Mouse (Mus musculus): Measurements from ENCODE around the gene Igsf9b. TPM values are rescaled to one million over a fixed set of nuclear protein-coding genes. Genes with fewer than 3 reads are reported as not detected.

The Igsf9b gene
- polyA plus RNA-seq, 1 experiment from 2014 or later = 1.9 TPM

DNA sequence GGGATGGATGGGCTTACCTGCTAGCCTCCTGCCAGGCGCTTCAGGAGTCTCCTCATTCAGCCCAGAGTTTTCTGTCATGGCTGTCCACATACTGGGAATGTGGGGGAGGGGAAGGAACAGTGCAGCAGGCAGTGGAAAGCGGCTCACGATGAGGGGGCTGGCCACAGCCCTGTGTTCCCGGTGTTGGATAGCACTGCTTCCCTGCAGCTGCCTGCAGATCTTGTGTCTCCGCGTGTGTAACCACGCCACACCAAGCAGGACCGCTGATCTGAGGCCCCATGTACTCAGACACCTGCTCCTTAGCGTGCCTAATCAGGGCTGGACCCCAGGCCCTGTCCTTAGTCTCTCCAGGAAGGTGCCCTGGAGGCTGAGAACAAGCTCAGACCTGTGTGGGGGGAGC, 35.9 kb downstream of the Igsf9b start:
- no peaks in the 10 kb centered on the region for H3K36me3 ChIP-seq (ENCODE audit: control insufficient read depth, insufficient read depth, low read length)
- H3K4me1 ChIP-seq (ENCODE audit: control insufficient read depth, insufficient read depth, low read length) = no peaks in the 10 kb centered on the region
- no peak overlapping the region for H3K9ac ChIP-seq (ENCODE audit: low read depth, low read length)
- no peak overlapping the region for H3K4me2 ChIP-seq (replicated peaks; ENCODE audit: low read depth, low read length)
- H3K27ac ChIP-seq (ENCODE audit: low read depth, low read length) = no peak overlapping the region
- H3K4me3 ChIP-seq (ENCODE audit: low read length) = no peak overlapping the region
- ATAC-seq (ENCODE audit: low FRiP score, low TSS enrichment) = peak; percentile 48; the same call in 1 of the 2 replicates
- H3K9me3 ChIP-seq (ENCODE audit: control insufficient read depth, low read length) = 0 out of 2 replicates have a peak, but pooled peaks cover 3% of the 10 kb centered on the region
- H3K27me3 ChIP-seq (ENCODE audit: control insufficient read depth, insufficient read depth, low read length) = no peaks in the 10 kb centered on the region
- 55% methylated on average over 9 of the region's 9 CpGs for WGBS

GRCm38 (mm10) chr9:27336962-27337636, 38.1 kb downstream of the Igsf9b start:
- Histone ChIP-seq H3K27ac (ENCODE audit: low read depth, low read length) (no peak overlapping the region), H3K27me3 (ENCODE audit: control insufficient read depth, insufficient read depth, low read length) (no peaks in the 10 kb centered on the region), H3K4me1 (ENCODE audit: control insufficient read depth, insufficient read depth, low read length) (no peaks in the 10 kb centered on the region), H3K4me3 (ENCODE audit: low read length) (no peak overlapping the region), H3K9me3 (ENCODE audit: control insufficient read depth, low read length) (0 out of 2 replicates have a peak, but pooled peaks cover 3% of the 10 kb centered on the region), H3K4me2 (replicated peaks; ENCODE audit: low read depth, low read length) (no peak overlapping the region), H3K36me3 (ENCODE audit: control insufficient read depth, insufficient read depth, low read length) (no peaks in the 10 kb centered on the region), H3K9ac (ENCODE audit: low read depth, low read length) (no peak overlapping the region)
- no peak for ATAC-seq (ENCODE audit: low FRiP score, low TSS enrichment)
- 85% methylated on average over 4 of the region's 4 CpGs for WGBS

DNA sequence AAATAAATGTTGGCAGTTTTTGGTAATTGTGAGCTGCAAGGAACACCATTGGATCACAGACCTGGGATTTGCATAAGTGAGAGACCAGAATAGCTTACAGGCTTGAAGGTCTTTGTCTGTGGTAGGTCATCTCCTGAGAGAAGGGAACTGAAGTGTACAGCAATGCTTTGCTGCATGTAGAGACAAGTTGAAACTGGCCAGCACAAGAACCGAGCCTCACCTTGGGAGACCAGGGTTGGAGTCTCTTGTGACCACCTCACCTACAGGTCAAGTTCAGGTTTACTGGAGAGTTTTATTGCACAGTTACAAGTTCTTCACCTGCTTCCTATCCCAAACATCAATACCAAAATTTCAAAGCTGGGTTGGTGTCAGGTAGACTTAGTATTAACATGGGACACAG, 40.2 kb downstream of the Igsf9b start:
- no peak for ATAC-seq (ENCODE audit: low FRiP score, low TSS enrichment)

DNA sequence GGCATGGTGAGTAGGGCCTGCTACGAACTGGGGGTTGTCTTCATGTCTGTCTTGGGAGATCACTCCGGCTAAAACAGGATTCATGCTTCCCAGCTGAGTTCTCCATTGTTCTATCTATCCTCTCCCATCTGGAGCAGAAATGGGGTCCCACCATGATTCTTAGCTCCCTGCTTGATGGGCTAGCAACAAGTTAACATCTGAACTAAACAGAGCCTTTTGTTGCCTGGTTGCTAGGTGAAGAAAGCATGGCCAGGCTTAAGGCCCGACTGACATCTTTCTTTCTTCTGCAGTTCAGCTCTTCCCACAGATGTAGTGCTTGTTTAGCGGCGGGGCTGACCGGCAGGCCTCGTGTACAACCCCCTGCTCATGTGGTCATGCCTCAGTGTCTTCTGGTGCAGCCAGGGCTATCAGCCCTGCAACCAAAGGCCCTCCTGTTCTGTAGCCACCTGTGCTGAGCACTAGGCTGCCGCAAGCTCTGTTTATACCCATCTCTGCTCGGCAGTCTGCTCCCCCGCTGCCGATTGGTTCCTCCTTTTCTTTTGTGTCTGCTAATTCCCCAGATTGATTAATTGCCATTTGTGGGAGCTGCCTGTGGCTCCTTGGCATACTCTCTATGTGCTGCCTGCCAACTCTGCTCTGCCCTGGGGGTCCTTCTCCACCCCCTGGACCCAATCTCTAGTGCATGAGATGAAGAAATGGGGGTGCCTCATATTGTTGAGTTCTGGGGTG, 47.7 kb downstream of the Igsf9b start:
- Histone ChIP-seq H3K27me3 (ENCODE audit: control insufficient read depth, insufficient read depth, low read length) (no peaks in the 10 kb centered on the region), H3K27ac (ENCODE audit: low read depth, low read length) (no peak overlapping the region), H3K9ac (ENCODE audit: low read depth, low read length) (no peak overlapping the region), H3K4me1 (ENCODE audit: control insufficient read depth, insufficient read depth, low read length) (no peaks in the 10 kb centered on the region), H3K36me3 (ENCODE audit: control insufficient read depth, insufficient read depth, low read length) (no peaks in the 10 kb centered on the region), H3K9me3 (ENCODE audit: control insufficient read depth, low read length) (no peaks in the 10 kb centered on the region), H3K4me3 (ENCODE audit: low read length) (no peak overlapping the region), H3K4me2 (replicated peaks; ENCODE audit: low read depth, low read length) (no peak overlapping the region)
- WGBS = 49% methylated on average over 11 of the region's 11 CpGs
- ATAC-seq (ENCODE audit: low FRiP score, low TSS enrichment) = no peak

More for the DNA sequence above, 40.2 kb downstream of the Igsf9b start:
- no peaks in the 10 kb centered on the region for H3K4me1 ChIP-seq (ENCODE audit: control insufficient read depth, insufficient read depth, low read length)
- H3K9me3 ChIP-seq (ENCODE audit: control insufficient read depth, low read length) = no peaks in the 10 kb centered on the region
- H3K4me2 ChIP-seq (replicated peaks; ENCODE audit: low read depth, low read length) = no peak overlapping the region
- H3K9ac ChIP-seq (ENCODE audit: low read depth, low read length) = no peak overlapping the region
- no peaks in the 10 kb centered on the region for H3K36me3 ChIP-seq (ENCODE audit: control insufficient read depth, insufficient read depth, low read length)
- H3K27me3 ChIP-seq (ENCODE audit: control insufficient read depth, insufficient read depth, low read length) = no peaks in the 10 kb centered on the region
- no peak overlapping the region for H3K27ac ChIP-seq (ENCODE audit: low read depth, low read length)
- H3K4me3 ChIP-seq (ENCODE audit: low read length) = no peak overlapping the region
- WGBS = 71% methylated on average over 1 of the region's 1 CpGs

DNA sequence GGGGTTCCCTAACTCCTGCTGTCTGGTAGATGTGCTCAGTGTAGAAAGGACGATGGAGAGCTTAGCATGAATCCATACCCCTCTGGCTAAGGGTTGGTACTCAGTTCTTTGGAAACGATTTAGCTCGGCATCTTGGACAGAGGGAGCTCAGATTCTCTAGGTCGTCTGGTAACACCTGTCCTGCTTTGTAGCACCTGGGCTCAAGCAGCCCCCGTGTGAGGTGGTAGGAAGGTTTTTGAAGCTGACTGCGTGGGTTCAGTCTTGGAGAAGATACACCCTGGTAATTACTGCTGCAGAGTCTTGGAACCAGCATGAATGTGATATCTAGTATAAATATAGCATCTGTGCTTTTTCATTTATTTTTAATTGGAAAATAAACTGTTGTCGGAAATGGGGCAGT, 54.1 kb downstream of the Igsf9b start:
- Histone ChIP-seq H3K36me3 (ENCODE audit: control insufficient read depth, insufficient read depth, low read length) (no peaks in the 10 kb centered on the region), H3K9ac (ENCODE audit: low read depth, low read length) (no peak overlapping the region), H3K27ac (ENCODE audit: low read depth, low read length) (no peak overlapping the region), H3K4me1 (ENCODE audit: control insufficient read depth, insufficient read depth, low read length) (no peaks in the 10 kb centered on the region), H3K4me2 (replicated peaks; ENCODE audit: low read depth, low read length) (no peak overlapping the region), H3K27me3 (ENCODE audit: control insufficient read depth, insufficient read depth, low read length) (no peaks in the 10 kb centered on the region), H3K4me3 (ENCODE audit: low read length) (no peak overlapping the region), H3K9me3 (ENCODE audit: control insufficient read depth, low read length) (no peaks in the 10 kb centered on the region)
- 81% methylated on average over 7 of the region's 7 CpGs for WGBS
- ATAC-seq (ENCODE audit: low FRiP score, low TSS enrichment) = no peak

DNA sequence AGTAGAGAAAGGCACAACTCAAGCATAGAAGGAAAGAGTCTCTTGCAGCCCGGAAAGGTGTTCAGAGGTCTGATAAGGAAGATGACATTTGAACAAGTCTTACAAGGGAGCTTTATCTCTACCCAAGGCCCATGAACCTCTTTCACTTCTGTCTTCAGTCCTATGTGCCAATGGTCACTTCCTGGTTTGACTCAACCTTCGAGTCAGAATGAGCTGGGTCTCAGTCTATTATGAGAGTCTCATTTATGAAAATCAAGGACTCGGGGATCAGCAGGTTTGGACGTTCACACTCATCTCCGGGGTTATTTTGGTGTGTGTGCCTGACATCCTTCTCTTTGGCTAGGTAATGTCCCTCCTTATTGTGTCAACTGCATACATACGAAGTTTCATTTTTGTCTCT, 58.9 kb downstream of the Igsf9b start:
- no peak overlapping the region for H3K4me3 ChIP-seq (ENCODE audit: low read length)
- no peak overlapping the region for H3K9ac ChIP-seq (ENCODE audit: low read depth, low read length)
- WGBS = 92% methylated on average over 6 of the region's 6 CpGs
- H3K36me3 ChIP-seq (ENCODE audit: control insufficient read depth, insufficient read depth, low read length) = no peaks in the 10 kb centered on the region
- no peak for ATAC-seq (ENCODE audit: low FRiP score, low TSS enrichment)
- no peaks in the 10 kb centered on the region for H3K4me1 ChIP-seq (ENCODE audit: control insufficient read depth, insufficient read depth, low read length)
- H3K27me3 ChIP-seq (ENCODE audit: control insufficient read depth, insufficient read depth, low read length) = no peaks in the 10 kb centered on the region
- no peak overlapping the region for H3K4me2 ChIP-seq (replicated peaks; ENCODE audit: low read depth, low read length)
- H3K9me3 ChIP-seq (ENCODE audit: control insufficient read depth, low read length) = no peaks in the 10 kb centered on the region
- H3K27ac ChIP-seq (ENCODE audit: low read depth, low read length) = no peak overlapping the region

- H3K4me2 ChIP-seq (replicated peaks; ENCODE audit: low read depth, low read length) = no peak overlapping the region
- no peaks in the 10 kb centered on the region for H3K4me1 ChIP-seq (ENCODE audit: control insufficient read depth, insufficient read depth, low read length)
- no peak overlapping the region for H3K4me3 ChIP-seq (ENCODE audit: low read length)
- no peak overlapping the region for H3K9ac ChIP-seq (ENCODE audit: low read depth, low read length)
- no peaks in the 10 kb centered on the region for H3K9me3 ChIP-seq (ENCODE audit: control insufficient read depth, low read length)
- ATAC-seq (ENCODE audit: low FRiP score, low TSS enrichment) = no peak
- H3K27me3 ChIP-seq (ENCODE audit: control insufficient read depth, insufficient read depth, low read length) = no peaks in the 10 kb centered on the region
- H3K36me3 ChIP-seq (ENCODE audit: control insufficient read depth, insufficient read depth, low read length) = no peaks in the 10 kb centered on the region
- 51% methylated on average over 2 of the region's 2 CpGs for WGBS
- no peak overlapping the region for H3K27ac ChIP-seq (ENCODE audit: low read depth, low read length)
Observed at GRCm38 (mm10) chr9:27367231-27367630, 68.2 kb downstream of the Igsf9b start.

DNA sequence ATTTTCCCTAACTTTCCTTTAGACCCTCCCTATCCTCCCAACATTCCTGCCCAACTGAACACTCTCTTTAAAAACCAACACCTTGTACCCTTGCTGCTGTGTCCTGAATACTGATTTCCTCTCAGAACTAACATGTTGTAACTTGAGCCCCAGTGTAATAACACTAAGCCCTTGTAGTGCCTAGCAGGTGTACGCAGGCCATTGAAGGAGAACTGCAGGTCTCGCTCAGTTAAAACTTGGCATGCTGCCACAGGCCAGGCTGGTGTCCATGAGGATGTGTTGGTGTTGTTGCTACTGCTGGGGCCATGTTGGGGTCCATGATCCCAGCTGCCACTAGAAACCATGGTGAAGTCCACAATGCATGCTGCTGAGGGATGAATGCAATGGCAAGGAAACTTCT, 70.1 kb downstream of the Igsf9b start:
- H3K27me3 ChIP-seq (ENCODE audit: control insufficient read depth, insufficient read depth, low read length) = no peaks in the 10 kb centered on the region
- WGBS = 21% methylated on average over 2 of the region's 2 CpGs
- no peak overlapping the region for H3K27ac ChIP-seq (ENCODE audit: low read depth, low read length)
- H3K4me2 ChIP-seq (replicated peaks; ENCODE audit: low read depth, low read length) = no peak overlapping the region
- H3K4me3 ChIP-seq (ENCODE audit: low read length) = no peak overlapping the region
- H3K9ac ChIP-seq (ENCODE audit: low read depth, low read length) = no peak overlapping the region
- H3K36me3 ChIP-seq (ENCODE audit: control insufficient read depth, insufficient read depth, low read length) = no peaks in the 10 kb centered on the region
- H3K9me3 ChIP-seq (ENCODE audit: control insufficient read depth, low read length) = no peaks in the 10 kb centered on the region
- H3K4me1 ChIP-seq (ENCODE audit: control insufficient read depth, insufficient read depth, low read length) = no peaks in the 10 kb centered on the region
- ATAC-seq (ENCODE audit: low FRiP score, low TSS enrichment) = peak; percentile 57; the same call in 1 of the 2 replicates

GRCm38 (mm10) chr9:27375746-27376145, 76.7 kb downstream of the Igsf9b start:
- 81% methylated on average over 1 of the region's 1 CpGs for WGBS
- H3K4me3 ChIP-seq (ENCODE audit: low read length) = no peak overlapping the region
- no peaks in the 10 kb centered on the region for H3K9me3 ChIP-seq (ENCODE audit: control insufficient read depth, low read length)
- no peak overlapping the region for H3K9ac ChIP-seq (ENCODE audit: low read depth, low read length)
- H3K4me2 ChIP-seq (replicated peaks; ENCODE audit: low read depth, low read length) = no peak overlapping the region
- ATAC-seq (ENCODE audit: low FRiP score, low TSS enrichment) = no peak
- H3K27me3 ChIP-seq (ENCODE audit: control insufficient read depth, insufficient read depth, low read length) = no peaks in the 10 kb centered on the region
- H3K36me3 ChIP-seq (ENCODE audit: control insufficient read depth, insufficient read depth, low read length) = no peaks in the 10 kb centered on the region
- H3K4me1 ChIP-seq (ENCODE audit: control insufficient read depth, insufficient read depth, low read length) = no peaks in the 10 kb centered on the region
- no peak overlapping the region for H3K27ac ChIP-seq (ENCODE audit: low read depth, low read length)

All from kidney, embryonic 14.5 days (tissue).